ENCODE assay signal across 31 mouse cellular contexts in the genomic region with DNA sequence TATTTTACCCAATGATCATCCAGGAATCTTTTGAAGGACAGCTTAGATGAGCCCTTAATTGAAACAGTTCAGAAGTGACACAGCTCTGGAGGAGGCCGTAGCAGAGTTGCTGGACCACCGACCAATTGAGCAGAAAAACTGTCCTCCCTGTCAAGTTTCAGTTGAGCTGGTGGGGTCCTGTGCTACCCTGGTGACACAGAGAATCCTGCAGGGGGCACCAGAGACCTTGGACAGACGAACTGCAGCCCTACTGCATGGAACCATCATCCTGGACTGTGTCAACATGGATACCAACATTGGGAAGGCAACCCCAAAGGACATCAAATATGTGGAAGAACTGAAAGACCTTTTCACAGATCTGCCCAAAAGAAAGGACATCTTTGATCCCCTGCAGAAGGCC.
DNase-seq lines count a peak whose midpoint lies in the region; ATAC-seq and TF ChIP-seq lines count a peak whose summit lies in the region.
"Had no signal": no experiment of that assay in that cellular context is flagged by ENCODE, and none has a peak within 500 bp of the region (broad histone marks: within the 10 kb centered on the region; RNA-seq: fewer than 3 reads in every experiment).

No protein-coding gene starts in this region.

- DNase-seq in CD4-positive, CD25-positive, alpha-beta regulatory T cell, adult 2 months (ENCODE audit: low read depth, low spot score), result peak; percentile 1
- peak; percentile 4 for DNase-seq in layer of hippocampus, adult 11-12 months (ENCODE audit: low spot score)
- DNase-seq in layer of hippocampus, postnatal 14 days (ENCODE audit: low spot score in 2 of 2), result no peak
- no peak for DNase-seq in testis, postnatal 14 days (ENCODE audit: low spot score)
- DNase-seq: cerebellum, adult 11 months; cerebellum, adult 9-11 months; forebrain, postnatal 0 days; heart, postnatal 10 days; kidney, adult 11 months; liver, embryonic 13.5 days; lung, adult 18-20 months; lung, postnatal 4 days; thymus, postnatal 25 days had no signal

- H3K36me3 ChIP-seq in testis, adult 2 months (ENCODE audit: control insufficient read depth, insufficient read depth, low read length), result no peaks in the 10 kb centered on the region
- no peaks in the 10 kb centered on the region for H3K36me3 ChIP-seq in forebrain, embryonic 16.5 days (ENCODE audit: control insufficient read depth, insufficient read depth)
- H3K36me3 ChIP-seq: embryonic facial prominence, embryonic 13.5 days; forebrain, embryonic 10.5 days; heart, embryonic 13.5 days; hindbrain, embryonic 15.5 days; kidney, embryonic 15.5 days; limb, embryonic 10.5 days; limb, embryonic 15.5 days; liver, embryonic 13.5 days; midbrain, embryonic 13.5 days; neural tube, embryonic 13.5 days had no signal

- 68% methylated on average over 3 of the region's 3 CpGs for WGBS in forebrain, embryonic 16.5 days

- no peaks in the 10 kb centered on the region for H3K4me1 ChIP-seq in testis, adult 2 months (ENCODE audit: control insufficient read depth, insufficient read depth, low read length)
- no peaks in the 10 kb centered on the region for H3K4me1 ChIP-seq in cortical plate, adult 2 months (ENCODE audit: control insufficient read depth, insufficient read depth, low read length)
- no peaks in the 10 kb centered on the region for H3K4me1 ChIP-seq in forebrain, embryonic 16.5 days (replicated peaks; ENCODE audit: control insufficient read depth, insufficient read depth, low read length)
- H3K4me1 ChIP-seq: embryonic facial prominence, embryonic 13.5 days; forebrain, embryonic 10.5 days; heart, embryonic 13.5 days; hindbrain, embryonic 15.5 days; kidney, embryonic 15.5 days; limb, embryonic 10.5 days; limb, embryonic 15.5 days; liver, embryonic 13.5 days; megakaryocyte, embryonic 14.5 days; midbrain, embryonic 13.5 days; neural tube, embryonic 13.5 days had no signal

- no peak overlapping the region for H3K4me2 ChIP-seq in forebrain, embryonic 16.5 days (ENCODE audit: low read length)
- H3K4me2 ChIP-seq: embryonic facial prominence, embryonic 13.5 days; heart, embryonic 13.5 days; hindbrain, embryonic 15.5 days; kidney, embryonic 15.5 days; limb, embryonic 15.5 days; liver, embryonic 13.5 days; midbrain, embryonic 13.5 days; neural tube, embryonic 13.5 days had no signal

- H3K9me3 ChIP-seq in forebrain, embryonic 16.5 days (ENCODE audit: control insufficient read depth, low read length), result no peaks in the 10 kb centered on the region
- H3K9me3 ChIP-seq: embryonic facial prominence, embryonic 13.5 days; forebrain, embryonic 10.5 days; heart, embryonic 13.5 days; hindbrain, embryonic 15.5 days; kidney, embryonic 15.5 days; limb, embryonic 10.5 days; limb, embryonic 15.5 days; liver, embryonic 13.5 days; midbrain, embryonic 13.5 days; neural tube, embryonic 13.5 days had no signal

- H3K27ac ChIP-seq in testis, adult 2 months (ENCODE audit: control insufficient read depth, insufficient read depth, low read depth, low read length), result no peak overlapping the region
- H3K27ac ChIP-seq in cortical plate, adult 2 months (ENCODE audit: insufficient read depth, low read length), result no peak overlapping the region
- H3K27ac ChIP-seq in forebrain, embryonic 16.5 days (ENCODE audit: low read length), result no peak overlapping the region
- H3K27ac ChIP-seq: embryonic facial prominence, embryonic 13.5 days; forebrain, embryonic 10.5 days; heart, embryonic 13.5 days; hindbrain, embryonic 15.5 days; kidney, embryonic 15.5 days; limb, embryonic 10.5 days; limb, embryonic 15.5 days; liver, embryonic 13.5 days; midbrain, embryonic 13.5 days; neural tube, embryonic 13.5 days had no signal

- H3K4me3 ChIP-seq in testis, adult 2 months (ENCODE audit: control insufficient read depth, low read depth, low read length), result no peak overlapping the region
- H3K4me3 ChIP-seq in cortical plate, adult 2 months (ENCODE audit: insufficient read depth, low read length), result no peak overlapping the region
- no peak overlapping the region for H3K4me3 ChIP-seq in forebrain, embryonic 16.5 days (replicated peaks; ENCODE audit: low read length)
- H3K4me3 ChIP-seq: embryonic facial prominence, embryonic 13.5 days; forebrain, embryonic 10.5 days; heart, embryonic 13.5 days; hindbrain, embryonic 15.5 days; kidney, embryonic 15.5 days; limb, embryonic 10.5 days; limb, embryonic 15.5 days; liver, embryonic 13.5 days; megakaryocyte, embryonic 14.5 days; midbrain, embryonic 13.5 days; neural tube, embryonic 13.5 days had no signal

- no peaks in the 10 kb centered on the region for H3K27me3 ChIP-seq in testis, adult 2 months (ENCODE audit: control insufficient read depth, insufficient read depth, low read length)
- H3K27me3 ChIP-seq in forebrain, embryonic 16.5 days (replicated peaks; ENCODE audit: control insufficient read depth, insufficient read depth, low read length), result no peaks in the 10 kb centered on the region
- H3K27me3 ChIP-seq: CH12.LX; embryonic facial prominence, embryonic 13.5 days; heart, embryonic 13.5 days; hindbrain, embryonic 15.5 days; kidney, embryonic 15.5 days; limb, embryonic 15.5 days; liver, embryonic 13.5 days; megakaryocyte, embryonic 14.5 days; midbrain, embryonic 13.5 days; neural tube, embryonic 13.5 days had no signal

- no peak for TF ChIP-seq POLR2A in testis, adult 2 months (IDR thresholded peaks at IDR 0.05; ENCODE audit: control insufficient read depth, low read depth, low read length)
- TF ChIP-seq POLR2A in cortical plate, adult 2 months (IDR thresholded peaks at IDR 0.05; ENCODE audit: extremely low read depth, insufficient read depth, low read length), result no peak

- no peak overlapping the region for H3K9ac ChIP-seq in forebrain, embryonic 16.5 days (replicated peaks; ENCODE audit: low read depth, low read length)
- H3K9ac ChIP-seq: embryonic facial prominence, embryonic 13.5 days; forebrain, postnatal 0 days; heart, embryonic 13.5 days; hindbrain, embryonic 15.5 days; kidney, embryonic 15.5 days; limb, embryonic 15.5 days; liver, embryonic 13.5 days; midbrain, embryonic 13.5 days; neural tube, embryonic 13.5 days had no signal

- ATAC-seq in CD4-positive, CD25-positive, alpha-beta regulatory T cell, adult 4 months, result no peak
- no peak for ATAC-seq in forebrain, embryonic 16.5 days
- ATAC-seq: activated CD4-positive, CD25-positive, alpha-beta regulatory T cell, adult 4 months; forebrain, postnatal 0 days; inflammation-experienced regulatory T-cells, adult 6 months; lung, postnatal 0 days; midbrain, embryonic 13.5 days had no signal

- peak; percentile 5; the same call in 1 of the 2 replicates for TF ChIP-seq CTCF in testis, adult 2 months (IDR thresholded peaks at IDR 0.05; ENCODE audit: control insufficient read depth, insufficient read depth, insufficient replicate concordance, low read depth, low read length)
- 0 out of 2 replicates have a peak, but pooled peaks have one; percentile 3 for TF ChIP-seq CTCF in cortical plate, adult 2 months (IDR thresholded peaks at IDR 0.05; ENCODE audit: extremely low read depth, insufficient read depth, low read length)

Comparison
In these comparisons a context has a peak if more than half of its experiments do, and no peak if none do; other contexts are left out.
1. DNase-seq: peak in CD4-positive, CD25-positive, alpha-beta regulatory T cell, adult 2 months (single experiment) and layer of hippocampus, adult 11-12 months (single experiment); none in layer of hippocampus, postnatal 14 days (0 of 2) and testis, postnatal 14 days (single experiment).